Mouse (Mus musculus) MEL (cell line): Measurements from ENCODE around the gene Eml6. TPM values are rescaled to one million over a fixed set of nuclear protein-coding genes. Genes with fewer than 3 reads are reported as not detected.
A peak's percentile ranks its signal among the peaks of the same experiment; 100 is the strongest.

Source experiments
- DNase-seq: peaks from one replicate; pipeline ENCODE4 v3.0.0; 2011; ENCODE audit warnings: low read depth, low spot score
- H3K27ac ChIP-seq: 2 replicates; pipeline ENCODE4 v1.5.1; 2012; ENCODE audit warnings: low read depth, mild to moderate bottlenecking, control low read depth, low read length, moderate library complexity; ENCODE audit not compliant: control insufficient read depth
- H3K27me3 ChIP-seq, 2 experiments: fragments of 150-350 bp in 1 of 2; sonication (generic) in 1 of 2; 2 replicates each; pipeline ENCODE4 v1.6.1; 2012; ENCODE audit warnings: low read length in 2 of 2, mild to moderate bottlenecking in 2 of 2, improper control_type of control experiment in 1 of 2, moderate library complexity in 1 of 2; ENCODE audit not compliant: insufficient read depth in 2 of 2, control insufficient read depth in 1 of 2
- H3K36me3 ChIP-seq, 2 experiments: 2 replicates each; pipeline ENCODE4 v1.6.1; 2012 to 2014; ENCODE audit warnings: low read length in 2 of 2, improper control_type of control experiment in 1 of 2, inconsistent platforms in 1 of 2, mild to moderate bottlenecking in 1 of 2; ENCODE audit not compliant: insufficient read depth in 2 of 2, control insufficient read depth in 1 of 2
- H3K4me1 ChIP-seq, 2 experiments: fragments of 150-350 bp in 1 of 2; sonication (generic) in 1 of 2; 2 replicates each; pipeline ENCODE4 v1.6.1; 2012; ENCODE audit warnings: low read length in 2 of 2, improper control_type of control experiment in 1 of 2, mild to moderate bottlenecking in 1 of 2; ENCODE audit not compliant: insufficient read depth in 2 of 2, control insufficient read depth in 1 of 2
- H3K4me3 ChIP-seq, 2 experiments: fragments of 150-350 bp in 1 of 2; sonication (generic) in 1 of 2; 2 replicates each; pipeline ENCODE4 v1.5.1; 2012; ENCODE audit warnings: low read depth in 2 of 2, low read length in 2 of 2, mild to moderate bottlenecking in 2 of 2, moderate library complexity in 2 of 2, control low read depth in 1 of 2, improper control_type of control experiment in 1 of 2; ENCODE audit not compliant: control insufficient read depth in 1 of 2, insufficient read depth in 1 of 2
- H3K79me2 ChIP-seq: 2 replicates; pipeline ENCODE4 v1.6.1; 2012; ENCODE audit warnings: mild to moderate bottlenecking, low read length, moderate library complexity; ENCODE audit not compliant: control insufficient read depth, poor library complexity, insufficient read depth
- H3K9ac ChIP-seq: 2 replicates; pipeline ENCODE4 v1.6.1; 2012; ENCODE audit warnings: low read depth, mild to moderate bottlenecking, control low read depth, low read length, moderate library complexity; ENCODE audit not compliant: control insufficient read depth, poor library complexity, severe bottlenecking
- H3K9me3 ChIP-seq: fragments of 150-350 bp; sonication (generic); replicated peaks from 2 replicates; pipeline ENCODE4 v1.6.1; 2012; ENCODE audit warnings: mild to moderate bottlenecking, low read length, improper control_type of control experiment, moderate library complexity; ENCODE audit not compliant: insufficient read depth
- BHLHE40 ChIP-seq: IDR thresholded peaks from 2 replicates; pipeline ENCODE4 v1.6.1; 2012; ENCODE audit warnings: low read depth, mild to moderate bottlenecking, inconsistent platforms, low read length, improper control_type of control experiment, borderline replicate concordance
- ELF1 ChIP-seq: IDR thresholded peaks from 2 replicates; pipeline ENCODE4 v1.6.1; 2014; ENCODE audit warnings: low read depth, mild to moderate bottlenecking, inconsistent platforms, low read length, improper control_type of control experiment, moderate library complexity
- GABPA ChIP-seq: IDR thresholded peaks from 2 replicates; pipeline ENCODE4 v1.6.1; 2012; ENCODE audit warnings: low read depth, mild to moderate bottlenecking, inconsistent platforms, low read length, improper control_type of control experiment, moderate library complexity
- GATA1 ChIP-seq: IDR thresholded peaks from 2 replicates; pipeline ENCODE4 v1.6.1; 2011; ENCODE audit warnings: low read depth, low read length, improper control_type of control experiment
- HCFC1 ChIP-seq: IDR thresholded peaks from 2 replicates; pipeline ENCODE4 v1.6.1; 2012; ENCODE audit warnings: low read depth, mild to moderate bottlenecking, inconsistent platforms, low read length, improper control_type of control experiment, moderate library complexity
- KAT2A ChIP-seq: conservative IDR thresholded peaks from 2 replicates; pipeline ENCODE4 v1.6.1; 2012; ENCODE audit warnings: low read depth, low read length, improper control_type of control experiment, inconsistent platforms
- MEF2A ChIP-seq: IDR thresholded peaks from 2 replicates; pipeline ENCODE4 v1.6.1; 2014; ENCODE audit warnings: low read depth, mild to moderate bottlenecking, inconsistent platforms, low read length, improper control_type of control experiment; ENCODE audit not compliant: poor library complexity, insufficient replicate concordance, severe bottlenecking; ENCODE audit errors: extremely low read depth
- MXI1 ChIP-seq: IDR thresholded peaks from 2 replicates; pipeline ENCODE4 v1.6.1; 2011; ENCODE audit warnings: mild to moderate bottlenecking, low read depth, low read length, improper control_type of control experiment
- POLR2A ChIP-seq, 2 experiments: IDR thresholded peaks; 2 replicates each; pipeline ENCODE4 v1.6.1; 2011 to 2012; ENCODE audit warnings: low read length in 2 of 2, mild to moderate bottlenecking in 2 of 2, control low read depth in 1 of 2, improper control_type of control experiment in 1 of 2, low read depth in 1 of 2, moderate library complexity in 1 of 2; ENCODE audit not compliant: control insufficient read depth in 1 of 2, insufficient read depth in 1 of 2, poor library complexity in 1 of 2
- RAD21 ChIP-seq: IDR thresholded peaks from 2 replicates; pipeline ENCODE4 v1.6.1; 2011; ENCODE audit warnings: mild to moderate bottlenecking, low read depth, low read length, improper control_type of control experiment
- TAL1 ChIP-seq: IDR thresholded peaks from 2 replicates; pipeline ENCODE4 v1.6.1; 2012; ENCODE audit warnings: mild to moderate bottlenecking, inconsistent platforms, low read length, moderate library complexity, mixed read lengths
- ZC3H11A ChIP-seq: IDR thresholded peaks from 2 replicates; pipeline ENCODE4 v1.6.1; 2012; ENCODE audit warnings: low read depth, mild to moderate bottlenecking, inconsistent platforms, low read length, improper control_type of control experiment
- ZKSCAN1 ChIP-seq: IDR thresholded peaks from 2 replicates; pipeline ENCODE4 v1.6.1; 2012; ENCODE audit warnings: low read depth, mild to moderate bottlenecking, inconsistent platforms, low read length, improper control_type of control experiment, moderate library complexity
- polyA plus RNA-seq, 2 experiments: library from polyadenylated mRNA; stranded (reverse) in 1 of 2; unstranded in 1 of 2; fragments of >175 nt in 1 of 2; fragments of >200 nt in 1 of 2; gene quantifications; 2 replicates each; pipeline versions ENCODE4 v1.2.1 to v1.2.4; 2012; ENCODE audit warnings: low replicate concordance in 2 of 2, low read depth in 1 of 2; ENCODE audit not compliant: insufficient read length in 2 of 2, insufficient read depth in 1 of 2, missing spikeins in 1 of 2
- total RNA-seq: library from RNA; depleted of rRNA; stranded (reverse); fragments of 300-350 nt; gene quantifications from 2 replicates; pipeline ENCODE4 v1.2.3, GENCODE M21; 2012

Gene Eml6
- total and polyA plus RNA-seq, 3 experiments = 2.7 to 2.8 TPM; not detected in 1

GRCm38 (mm10) chr11:29749468-29749829 lies 276.4 kb downstream of the Eml6 start:
- Histone ChIP-seq H3K27me3 (no peaks in the 10 kb centered on the region), H3K27ac (no peak overlapping the region), H3K4me3 (no peak overlapping the region), H3K9ac (no peak overlapping the region), H3K36me3 (peaks cover 0 to 4% of the 10 kb centered on the region in 2 experiments; a peak in 2 of 4 replicates), H3K79me2 (no peaks in the 10 kb centered on the region), H3K9me3 (no peaks in the 10 kb centered on the region), H3K4me1 (peaks cover 3 to 7% of the 10 kb centered on the region in 2 experiments; a peak in 3 of 4 replicates)
- 0 out of 2 replicates have a peak, but pooled peaks have one; percentile 9 for TF ChIP-seq GATA1
- TF ChIP-seq POLR2A (IDR thresholded peaks at IDR 0.05; ENCODE audit: control insufficient read depth in 1 of 2, insufficient read depth in 1 of 2, low read depth in 1 of 2, low read length in 2 of 2, poor library complexity in 1 of 2) = no peak
- no peak for DNase-seq

- Histone ChIP-seq H3K27me3 (no peaks in the 10 kb centered on the region), H3K9me3 (no peaks in the 10 kb centered on the region), H3K4me3 (no peak overlapping the region), H3K79me2 (no peaks in the 10 kb centered on the region), H3K36me3 (peaks cover 0 to 4% of the 10 kb centered on the region in 2 experiments; a peak in 2 of 4 replicates), H3K27ac (no peak overlapping the region), H3K4me1 (peaks cover 3 to 7% of the 10 kb centered on the region in 2 experiments; a peak in 3 of 4 replicates), H3K9ac (no peak overlapping the region)
- TF ChIP-seq KAT2A (no peak), ZKSCAN1 (no peak), POLR2A (IDR thresholded peaks at IDR 0.05; ENCODE audit: control insufficient read depth in 1 of 2, insufficient read depth in 1 of 2, low read depth in 1 of 2, low read length in 2 of 2, poor library complexity in 1 of 2) (no peak), ZC3H11A (no peak), BHLHE40 (no peak), MXI1 (no peak), TAL1 (no peak), RAD21 (no peak), HCFC1 (no peak), ELF1 (no peak), GABPA (no peak)
- no peak for DNase-seq
Observed at GRCm38 (mm10) chr11:29748750-29749467, 276.9 kb downstream of the Eml6 start.

GRCm38 (mm10) chr11:29747881-29748280 lies 278.0 kb downstream of the Eml6 start:
- Histone ChIP-seq H3K9me3 (no peaks in the 10 kb centered on the region), H3K4me1 (peaks cover 3 to 7% of the 10 kb centered on the region in 2 experiments; a peak in 3 of 4 replicates), H3K4me3 (no peak overlapping the region), H3K27me3 (no peaks in the 10 kb centered on the region), H3K36me3 (peaks cover 3 to 4% of the 10 kb centered on the region in 2 experiments), H3K9ac (no peak overlapping the region), H3K79me2 (no peaks in the 10 kb centered on the region), H3K27ac (no peak overlapping the region)
- DNase-seq = no peak
- TF ChIP-seq MEF2A = no peak
